Mouse (Mus musculus) kidney, adult 2 months (tissue): ENCODE results near the gene Gm10065. TPM values are rescaled to one million over a fixed set of nuclear protein-coding genes. Genes with fewer than 3 reads are reported as not detected.
A peak's percentile ranks its signal among the peaks of the same experiment; 100 is the strongest.
"Not testable (repeated sequence)": the region's sequence is repeated elsewhere in the genome, so short reads cannot be mapped to it uniquely, and the experiment has no call there.

ENCODE experiments used
- DNase-seq: peaks from one replicate; pipeline ENCODE4 v3.0.0; 2021
- H3K27ac ChIP-seq: fragments of 200-500 bp; 2 replicates; pipeline ENCODE4 v1.5.1; 2012; ENCODE audit warnings: low read depth, low read length, control low read depth, inconsistent platforms; ENCODE audit not compliant: insufficient read depth
- H3K27me3 ChIP-seq: fragments of 200-500 bp; replicated peaks from 2 replicates; pipeline ENCODE4 v1.6.1; 2012; ENCODE audit warnings: mild to moderate bottlenecking, moderate library complexity, low read length, inconsistent platforms; ENCODE audit not compliant: control insufficient read depth, insufficient read depth
- H3K36me3 ChIP-seq: fragments of 200-500 bp; 2 replicates; pipeline ENCODE4 v1.6.1; 2012; ENCODE audit warnings: mild to moderate bottlenecking, moderate library complexity, low read length, inconsistent platforms; ENCODE audit not compliant: control insufficient read depth, insufficient read depth
- H3K4me1 ChIP-seq: fragments of 200-500 bp; 2 replicates; pipeline ENCODE4 v1.6.1; 2011; ENCODE audit warnings: low read length; ENCODE audit not compliant: control insufficient read depth, insufficient read depth
- H3K4me3 ChIP-seq: fragments of 200-500 bp; 2 replicates; pipeline ENCODE4 v1.5.1; 2011; ENCODE audit warnings: mild to moderate bottlenecking, low read depth, low read length, control low read depth; ENCODE audit not compliant: insufficient read depth
- CTCF ChIP-seq: fragments of 200-500 bp; conservative IDR thresholded peaks from 2 replicates; pipeline ENCODE4 v1.5.1; 2011; ENCODE audit warnings: low read depth, mild to moderate bottlenecking, control low read depth, low read length, moderate library complexity, mixed read lengths; ENCODE audit not compliant: insufficient read depth, insufficient read length
- POLR2A ChIP-seq: fragments of 200-500 bp; IDR thresholded peaks from one replicate; pipeline ENCODE4 v1.6.1; 2011; ENCODE audit warnings: low read depth, low read length, control low read depth
- WGBS: fragments of 180-500 bp; shearing (Covaris S2); methylation state at CpG from one replicate; pipeline ENCODE4 v1.1.7; 2018; 5-methylcytosine and 5-hydroxymethylcytosine counted together
- polyA plus RNA-seq: library from polyadenylated mRNA; depleted of rRNA; stranded (reverse); fragments of >200 nt; gene quantifications from 2 replicates; pipeline ENCODE4 v1.2.3, GENCODE M21; 2012

Gene Gm10065
- polyA plus RNA-seq, 1 experiment, result not detected

DNA sequence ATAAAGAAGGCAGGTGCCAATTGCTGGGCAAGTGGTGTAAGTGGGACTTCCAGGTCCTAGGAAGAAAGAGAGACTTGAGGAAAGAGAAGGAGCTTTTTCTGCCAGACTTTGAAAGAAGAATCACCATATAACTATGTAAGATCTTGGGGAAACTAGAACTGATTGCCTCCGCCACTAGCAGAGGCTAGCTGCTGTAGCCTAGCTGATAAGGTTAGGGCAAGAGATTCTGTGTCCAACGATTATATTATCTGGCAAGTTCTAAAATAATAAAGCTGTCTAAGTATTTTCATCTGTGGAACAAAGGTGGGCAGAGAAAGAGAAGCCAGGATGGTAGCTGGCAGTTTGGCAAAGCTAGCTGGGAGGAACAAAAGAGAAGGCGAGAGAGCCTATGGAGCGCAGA is 6.8 kb downstream of the Gm10065 start:
- no peak overlapping the region for H3K4me3 ChIP-seq
- TF ChIP-seq POLR2A (no peak), CTCF (no peak)
- no peak overlapping the region for H3K27ac ChIP-seq
- H3K4me1 ChIP-seq, result no peaks in the 10 kb centered on the region
- 53% methylated on average over 4 of the region's 4 CpGs for WGBS
- DNase-seq, result no peak
- no peaks in the 10 kb centered on the region for H3K36me3 ChIP-seq
- H3K27me3 ChIP-seq, result no peaks in the 10 kb centered on the region

DNA sequence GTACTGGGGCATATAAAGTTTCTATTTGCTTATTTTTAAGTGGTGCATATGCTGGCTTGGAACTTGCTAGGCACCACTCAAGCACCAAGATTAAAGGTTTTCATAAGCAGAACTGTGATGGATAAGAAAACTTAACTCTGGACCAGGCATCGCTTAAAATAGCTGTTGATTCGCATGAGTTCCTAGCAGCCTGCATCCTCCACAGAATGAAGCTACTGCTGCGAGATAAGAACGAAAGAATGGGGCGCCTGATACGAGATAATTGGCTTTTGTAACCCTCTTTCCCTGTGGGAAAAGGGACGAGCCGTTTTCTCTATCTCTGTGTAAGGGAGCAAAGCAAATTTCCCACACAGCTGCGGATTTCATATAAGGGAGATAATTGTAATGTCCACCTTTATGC is 10.1 kb downstream of the Gm10065 start:
- DNase-seq, result no peak
- no peaks in the 10 kb centered on the region for H3K36me3 ChIP-seq
- H3K4me3 ChIP-seq, result no peak overlapping the region
- no peak for TF ChIP-seq CTCF
- TF ChIP-seq POLR2A, result no peak
- H3K27ac ChIP-seq, result no peak overlapping the region
- WGBS, result 57% methylated on average over 9 of the region's 9 CpGs
- no peaks in the 10 kb centered on the region for H3K27me3 ChIP-seq
- no peaks in the 10 kb centered on the region for H3K4me1 ChIP-seq

DNA sequence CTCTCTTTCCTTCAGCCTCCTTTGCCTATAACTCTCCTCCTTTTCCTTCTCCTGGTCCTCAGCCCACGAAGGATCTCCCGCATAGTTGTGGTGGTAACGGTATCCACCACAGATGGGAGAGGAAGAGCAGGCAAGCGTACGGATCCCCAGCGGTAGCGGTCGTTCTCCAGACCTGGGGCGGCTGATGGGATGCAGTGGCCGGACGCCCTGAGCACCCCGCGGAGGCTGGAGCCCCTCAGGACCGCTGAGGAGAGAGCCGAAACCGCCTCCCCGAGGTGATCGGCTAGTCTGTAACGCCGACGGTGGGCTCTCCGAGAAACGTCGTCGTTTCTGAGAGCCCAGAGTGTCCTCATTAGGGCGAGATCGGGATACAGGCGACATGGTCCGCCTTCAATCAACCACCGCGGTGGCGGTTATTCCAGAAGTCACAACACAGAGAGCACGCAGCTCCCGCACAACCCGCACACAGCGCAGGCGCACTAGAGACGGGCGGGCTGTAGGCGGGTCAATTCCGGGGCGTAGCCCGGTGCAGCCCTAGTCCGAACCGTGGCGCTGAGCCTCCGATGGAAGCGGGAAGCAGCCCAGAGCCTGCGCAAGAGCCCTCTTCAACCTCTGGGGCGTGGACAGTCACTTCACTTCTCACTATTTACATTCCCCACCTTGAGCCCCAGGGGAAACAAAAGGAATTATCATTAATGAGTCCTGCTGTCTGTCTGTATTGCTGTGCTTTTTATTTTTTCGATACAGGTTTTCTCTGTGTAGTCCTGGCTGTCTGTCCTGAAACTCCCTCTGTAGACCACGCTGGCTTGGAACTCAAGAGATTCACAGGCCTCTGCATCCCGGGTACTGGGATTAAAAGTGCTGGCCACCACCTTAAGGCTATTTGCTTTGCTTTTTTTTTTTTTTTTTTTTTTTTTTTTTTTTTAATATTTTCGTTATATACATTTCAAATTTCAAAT is 10.9 kb downstream of the Gm10065 start, which contains the start of gene Nkapl:
TSS of gene Nkapl (minus strand) at position 449 of the 959 bp plus-strand sequence.
- Histone ChIP-seq H3K36me3 (no peaks in the 10 kb centered on the region), H3K4me3 (peak within 1 kb of the TSS; percentile 95), H3K27ac (no peak within 1 kb of the TSS), H3K27me3 (no peaks in the 10 kb centered on the region), H3K4me1 (no peaks in the 10 kb centered on the region)
- TF ChIP-seq POLR2A (peak; percentile 41), CTCF (no peak)
- peak; percentile 89 for DNase-seq
- 1% methylated on average over 54 of the region's 54 CpGs for WGBS

DNA sequence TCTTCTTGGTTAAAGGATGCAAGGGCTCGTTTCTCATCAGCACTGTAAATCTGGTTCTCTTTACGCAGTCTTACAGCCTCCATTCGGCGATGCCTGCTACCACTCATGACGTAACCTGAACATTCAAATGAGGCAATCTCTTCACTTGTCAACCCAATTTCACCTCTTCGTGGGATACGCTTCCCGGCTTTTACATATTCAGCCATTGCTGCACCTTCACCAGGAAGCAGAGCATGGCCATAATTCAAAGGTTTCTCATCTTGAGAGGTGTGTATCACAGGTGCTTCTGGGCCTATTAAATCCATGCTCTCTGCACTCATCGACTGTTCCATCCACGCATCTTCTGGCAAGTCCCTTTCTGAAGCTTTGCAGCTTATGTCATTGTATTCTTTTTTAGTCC is 11.9 kb downstream of the Gm10065 start:
- WGBS, result 89% methylated on average over 10 of the region's 10 CpGs
- Histone ChIP-seq H3K4me1 (no peaks in the 10 kb centered on the region), H3K36me3 (no peaks in the 10 kb centered on the region), H3K27ac (no peak overlapping the region), H3K4me3 (no peak overlapping the region), H3K27me3 (no peaks in the 10 kb centered on the region)
- DNase-seq, result no peak
- TF ChIP-seq CTCF (no peak), POLR2A (no peak)

DNA sequence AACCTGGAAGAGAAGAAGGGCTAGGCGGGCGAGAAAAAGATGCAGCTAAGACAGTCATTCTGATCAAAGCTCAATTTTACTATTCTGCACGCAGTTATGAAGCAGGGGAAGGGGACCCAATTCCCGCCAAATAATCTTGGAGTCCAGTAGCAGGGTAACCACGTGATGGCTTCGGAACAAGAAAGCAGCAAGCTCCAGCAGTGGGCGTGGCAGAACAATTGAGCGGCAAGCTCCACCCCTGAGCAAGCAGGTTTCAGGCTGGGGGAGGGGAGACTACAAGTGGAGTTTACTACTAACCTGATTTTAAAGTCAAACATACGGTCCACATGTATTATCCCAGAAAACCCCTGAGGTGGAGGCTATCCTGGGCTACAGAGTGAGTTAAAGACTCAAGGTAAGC is 16.7 kb downstream of the Gm10065 start:
- WGBS, result 50% methylated on average over 9 of the region's 9 CpGs
- H3K27me3 ChIP-seq, DNase-seq: not testable (repeated sequence)

DNA sequence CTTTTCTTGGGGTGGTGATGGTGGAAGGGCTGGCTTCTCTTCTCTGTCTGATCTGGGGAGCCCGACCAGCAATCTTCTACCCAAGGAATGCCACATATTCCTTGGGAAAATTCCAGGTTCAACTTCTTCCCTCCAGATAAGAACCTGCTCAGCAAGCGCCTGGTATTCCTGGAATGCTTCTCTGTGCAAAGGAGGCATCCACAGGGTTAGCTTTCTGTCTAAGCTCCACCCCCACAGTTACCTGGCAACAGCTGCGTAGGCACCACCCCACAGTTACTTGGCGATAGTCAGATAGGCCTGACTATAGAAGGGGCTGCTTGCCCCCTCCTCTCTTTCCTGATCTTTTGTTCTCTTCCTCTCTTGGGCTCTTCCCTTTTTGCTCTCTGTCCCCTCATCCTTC is 22.9 kb downstream of the Gm10065 start:
- TF ChIP-seq POLR2A, result no peak
- TF ChIP-seq CTCF, result no peak
- Histone ChIP-seq H3K27me3 (no peaks in the 10 kb centered on the region), H3K36me3 (no peaks in the 10 kb centered on the region), H3K27ac (no peak overlapping the region), H3K4me1 (peaks cover 6% of the 10 kb centered on the region; the same call in 1 of the 2 replicates), H3K4me3 (no peak overlapping the region)
- DNase-seq, result no peak
- WGBS, result 14% methylated on average over 4 of the region's 4 CpGs

More for the DNA sequence above, 16.7 kb downstream of the Gm10065 start:
- not testable (repeated sequence) for H3K4me3 ChIP-seq, H3K4me1 ChIP-seq, H3K36me3 ChIP-seq, H3K27ac ChIP-seq

DNA sequence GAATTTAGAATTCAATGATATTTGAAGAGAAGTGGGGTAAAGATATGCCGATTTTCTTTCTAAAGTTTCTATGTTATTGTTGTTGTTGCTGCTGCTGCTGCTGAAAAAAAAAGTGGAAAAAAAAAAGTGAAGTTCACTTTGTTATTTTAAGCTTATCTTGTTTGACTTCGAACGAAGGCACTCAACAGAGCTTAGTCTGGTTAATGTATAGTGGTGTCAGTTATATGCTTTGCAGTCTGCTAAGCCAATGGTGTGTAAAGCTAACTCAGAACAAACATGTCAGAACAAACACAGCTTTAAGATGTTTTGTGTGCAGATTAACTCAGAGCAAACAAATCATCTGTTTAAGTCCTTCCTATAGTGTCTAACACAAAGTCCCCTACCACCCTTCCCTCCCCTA is 25.1 kb downstream of the Gm10065 start:
- no peak overlapping the region for H3K27ac ChIP-seq

More for the DNA sequence above, 25.1 kb downstream of the Gm10065 start:
- H3K4me3 ChIP-seq, result 0 out of 2 replicates have a peak overlapping the region, but pooled peaks have one; percentile 97
- H3K4me1 ChIP-seq, result peaks cover 6% of the 10 kb centered on the region; the same call in 1 of the 2 replicates
- TF ChIP-seq CTCF (no peak), POLR2A (no peak)
- 0 out of 2 replicates have a peak, but pooled peaks cover 2% of the 10 kb centered on the region for H3K36me3 ChIP-seq
- no peak for DNase-seq
- 63% methylated on average over 3 of the region's 3 CpGs for WGBS
- no peaks in the 10 kb centered on the region for H3K27me3 ChIP-seq
